Mouse (Mus musculus): ENCODE measurements at regions not wholly inside any gene's neighbourhood (a gene's known extent, or its start where the extent isn't known, plus 50 kb on each side); places are given as distances from the start of the nearest gene placed in this dataset.

DNA sequence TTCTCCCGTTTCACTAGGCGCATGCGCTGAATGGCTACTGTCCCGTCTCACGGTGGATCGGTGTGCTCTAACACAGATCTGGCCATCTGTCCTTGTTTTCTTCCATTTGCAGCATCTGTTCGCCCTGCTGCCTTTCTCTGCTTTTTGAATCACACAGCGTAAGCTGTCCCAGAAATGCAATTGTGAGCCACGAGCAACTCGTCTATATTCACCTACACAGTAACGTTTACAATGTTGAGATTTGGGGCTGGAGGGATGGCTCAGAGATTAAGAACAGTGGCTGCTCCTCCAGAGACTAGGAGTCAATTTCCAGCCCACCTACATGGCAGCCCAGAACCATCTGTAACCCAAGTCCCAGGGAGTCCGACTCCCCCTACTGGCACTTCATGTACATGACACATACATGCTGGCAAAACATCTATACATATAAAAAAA is 72.2 kb upstream of the Cnot2 start:
- DNase-seq (ENCODE audit: low spot score) = no peak

- DNase-seq (ENCODE audit: low spot score) = no peak
Observed at GRCm38 (mm10) chr10:116649287-116649686, 68.0 kb upstream of the Cnot2 start.

- DNase-seq (ENCODE audit: low spot score) = no peak
Observed at GRCm38 (mm10) chr10:116646035-116646434, 64.7 kb upstream of the Cnot2 start.

GRCm38 (mm10) chr10:116645631-116646030 is 64.3 kb upstream of the Cnot2 start:
- no peak for DNase-seq (ENCODE audit: low spot score)

DNA sequence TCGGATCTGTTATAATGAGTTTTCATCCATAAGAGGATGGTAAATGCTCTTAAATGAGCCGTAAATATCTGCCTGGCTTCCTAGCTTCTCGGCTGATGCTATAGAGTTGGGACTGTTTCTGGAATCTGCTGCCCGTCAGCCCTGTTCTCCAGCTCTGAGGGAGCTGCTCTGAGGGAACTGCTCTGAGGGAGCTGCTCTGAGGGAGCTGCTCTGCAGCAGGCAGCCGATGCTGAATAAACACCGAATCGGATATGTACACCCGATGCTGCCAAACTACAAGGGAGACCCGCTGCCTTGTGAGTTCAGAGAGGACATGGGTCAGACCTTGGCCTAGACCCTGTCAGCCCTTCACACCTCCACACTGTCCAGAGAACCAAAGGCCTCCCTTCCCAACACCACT is 63.8 kb upstream of the Cnot2 start:
- DNase-seq (ENCODE audit: low spot score) = no peak

Data from yolk sac, embryonic 10.5 days (tissue).